Mouse (Mus musculus): ENCODE data around the gene Nid2. TPM values are rescaled to one million over a fixed set of nuclear protein-coding genes. Genes with fewer than 3 reads are reported as not detected.

Nid2 gene
- polyA plus RNA-seq, 1 experiment from 2014 or later = 117 TPM

- no peaks in the 10 kb centered on the region for H3K9me3 ChIP-seq (ENCODE audit: low read depth, low read length)
- no peak overlapping the region for H3K27ac ChIP-seq (ENCODE audit: low read depth)
- H3K27me3 ChIP-seq (ENCODE audit: insufficient read depth, low read length) = no peaks in the 10 kb centered on the region
- no peak overlapping the region for H3K4me2 ChIP-seq
- H3K4me1 ChIP-seq (ENCODE audit: insufficient read depth) = peaks cover 3% of the 10 kb centered on the region; the same call in 1 of the 2 replicates
- no peak overlapping the region for H3K9ac ChIP-seq
- no peaks in the 10 kb centered on the region for H3K36me3 ChIP-seq (ENCODE audit: insufficient read depth)
- ATAC-seq (ENCODE audit: insufficient read depth) (no peak), DNase-seq (peak; percentile 62)
- TF ChIP-seq CTCF (IDR thresholded peaks at IDR 0.05; ENCODE audit: low read depth) = no peak
- WGBS = 55% methylated on average over 5 of the region's 5 CpGs
- no peak overlapping the region for H3K4me3 ChIP-seq (ENCODE audit: low read depth, low read length)
Observed at GRCm38 (mm10) chr14:19744876-19745275, 6.2 kb upstream of the Nid2 start.

DNA sequence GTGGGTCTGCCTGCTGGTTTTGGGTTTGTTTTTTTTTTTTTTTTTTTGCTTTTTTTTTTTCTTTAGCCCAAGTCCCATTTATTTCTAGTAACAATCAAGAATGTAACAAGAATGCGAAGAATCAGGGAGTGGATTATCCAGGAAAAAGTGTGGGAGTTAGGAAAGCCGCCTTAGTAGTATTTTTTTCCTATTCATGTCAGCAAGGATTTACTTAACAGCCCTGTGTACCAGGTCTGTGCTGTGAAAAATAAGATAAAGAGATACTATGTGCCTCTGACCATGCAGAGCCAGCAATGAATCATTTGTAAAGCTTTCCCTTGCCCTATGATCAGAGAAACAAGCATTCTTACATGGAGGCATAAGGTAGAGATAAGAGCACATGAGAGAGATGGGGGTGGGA, 4.8 kb upstream of the Nid2 start:
- ATAC-seq (ENCODE audit: insufficient read depth) = no peak
- DNase-seq = no peak
- 68% methylated on average over 2 of the region's 2 CpGs for WGBS
- Histone ChIP-seq H3K4me3 (ENCODE audit: low read depth, low read length) (no peak overlapping the region), H3K9me3 (ENCODE audit: low read depth, low read length) (no peaks in the 10 kb centered on the region), H3K4me2 (no peak overlapping the region), H3K27me3 (ENCODE audit: insufficient read depth, low read length) (0 out of 2 replicates have a peak, but pooled peaks cover 1% of the 10 kb centered on the region), H3K9ac (no peak overlapping the region), H3K4me1 (ENCODE audit: insufficient read depth) (peaks cover 9% of the 10 kb centered on the region), H3K27ac (ENCODE audit: low read depth) (no peak overlapping the region), H3K36me3 (ENCODE audit: insufficient read depth) (no peaks in the 10 kb centered on the region)
- TF ChIP-seq CTCF (IDR thresholded peaks at IDR 0.05; ENCODE audit: low read depth) = no peak

DNA sequence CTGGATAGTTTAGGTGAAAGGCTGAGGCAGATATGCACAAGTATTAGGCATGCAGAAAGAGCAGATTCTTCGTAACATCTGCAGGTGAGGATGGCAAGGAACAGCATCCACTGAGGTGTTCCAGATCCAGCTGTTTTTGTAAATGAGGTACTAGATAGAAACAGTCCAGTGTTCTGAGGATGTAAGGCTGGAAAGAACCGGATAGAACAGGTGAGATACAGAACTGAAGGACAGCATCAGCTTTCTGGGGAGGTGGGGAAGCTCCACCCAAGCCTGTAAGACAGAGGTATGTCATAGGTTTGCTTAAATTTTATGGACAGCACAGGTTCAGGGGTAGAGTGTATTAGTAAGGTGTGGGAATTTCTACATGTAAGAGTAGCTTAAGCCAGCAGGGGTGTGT, 4.3 kb upstream of the Nid2 start:
- Histone ChIP-seq H3K9me3 (ENCODE audit: low read depth, low read length) (no peaks in the 10 kb centered on the region), H3K4me2 (no peak overlapping the region), H3K36me3 (ENCODE audit: insufficient read depth) (no peaks in the 10 kb centered on the region), H3K27ac (ENCODE audit: low read depth) (no peak overlapping the region), H3K9ac (no peak overlapping the region), H3K27me3 (ENCODE audit: insufficient read depth, low read length) (0 out of 2 replicates have a peak, but pooled peaks cover 4% of the 10 kb centered on the region), H3K4me3 (ENCODE audit: low read depth, low read length) (no peak overlapping the region), H3K4me1 (ENCODE audit: insufficient read depth) (peaks cover 9% of the 10 kb centered on the region)
- no peak for DNase-seq
- no peak for ATAC-seq (ENCODE audit: insufficient read depth)
- no peak for TF ChIP-seq CTCF (IDR thresholded peaks at IDR 0.05; ENCODE audit: low read depth)
- 80% methylated on average over 2 of the region's 2 CpGs for WGBS

DNA sequence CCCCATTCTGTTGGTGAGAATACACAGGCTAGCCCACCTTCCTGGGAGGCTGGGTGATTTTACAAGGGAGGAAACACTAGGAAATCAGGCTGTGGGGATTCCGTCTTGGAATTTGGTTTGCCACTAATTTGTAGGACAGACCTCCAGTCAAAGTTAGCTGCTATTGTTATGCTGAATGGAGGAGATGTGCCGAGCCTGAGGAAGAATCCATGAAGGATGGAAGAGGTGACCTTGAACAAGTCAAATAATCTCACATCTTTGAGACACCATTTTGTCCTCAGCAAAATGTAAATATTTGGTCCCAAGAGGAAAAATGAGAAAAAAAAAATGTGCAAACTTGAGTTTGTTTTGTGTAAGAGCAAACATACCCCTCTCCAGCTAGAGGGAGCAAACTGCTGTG, 1.3 kb upstream of the Nid2 start:
- Histone ChIP-seq H3K4me1 (ENCODE audit: insufficient read depth) (peaks cover 15% of the 10 kb centered on the region), H3K36me3 (ENCODE audit: insufficient read depth) (0 out of 2 replicates have a peak, but pooled peaks cover 3% of the 10 kb centered on the region), H3K4me2 (no peak overlapping the region), H3K9ac (no peak overlapping the region), H3K27ac (ENCODE audit: low read depth) (no peak overlapping the region), H3K9me3 (ENCODE audit: low read depth, low read length) (no peaks in the 10 kb centered on the region), H3K27me3 (ENCODE audit: insufficient read depth, low read length) (peaks cover 14% of the 10 kb centered on the region), H3K4me3 (ENCODE audit: low read depth, low read length) (no peak overlapping the region)
- peak; percentile 17; the same call in 1 of the 2 replicates for TF ChIP-seq CTCF (IDR thresholded peaks at IDR 0.05; ENCODE audit: low read depth)
- ATAC-seq (ENCODE audit: insufficient read depth) = no peak
- WGBS = 39% methylated on average over 2 of the region's 2 CpGs
- DNase-seq = peak; percentile 64

DNA sequence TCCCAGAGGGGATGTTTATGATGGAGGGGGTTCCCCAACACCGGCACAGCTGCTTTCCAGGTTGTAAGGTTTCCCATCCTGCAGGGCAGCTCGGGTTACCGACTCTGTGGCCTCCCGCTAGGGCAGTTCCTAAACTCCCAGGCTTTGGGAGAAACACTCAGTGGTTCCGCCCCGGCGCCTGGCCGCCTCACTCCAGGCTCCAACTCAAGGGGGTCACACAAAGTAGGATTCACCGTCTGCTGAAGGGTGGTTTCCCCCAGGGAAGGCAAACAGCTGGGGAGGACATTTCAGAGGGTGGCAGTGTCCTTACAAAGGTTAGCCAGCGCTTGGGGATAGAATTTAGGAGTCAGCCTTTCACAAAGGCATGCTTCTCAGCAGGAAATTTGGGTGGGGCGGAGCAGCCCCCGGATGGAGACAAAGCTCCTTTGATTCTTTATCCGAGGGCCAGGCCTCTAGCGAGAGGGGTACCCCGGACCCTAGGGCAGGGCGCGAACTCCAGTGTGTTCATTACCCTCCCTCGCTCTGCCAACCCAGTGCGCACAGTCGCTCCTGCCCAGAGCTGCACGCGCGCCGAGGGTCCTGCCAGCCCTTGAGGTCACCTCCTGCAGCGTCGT, 547 bp upstream of the Nid2 start:
- Histone ChIP-seq H3K4me2 (peak overlapping the region; percentile 83), H3K9ac (peak overlapping the region; percentile 64), H3K9me3 (ENCODE audit: low read depth, low read length) (no peaks in the 10 kb centered on the region), H3K27ac (ENCODE audit: low read depth) (peak overlapping the region; percentile 90), H3K4me1 (ENCODE audit: insufficient read depth) (peaks cover 15% of the 10 kb centered on the region), H3K4me3 (ENCODE audit: low read depth, low read length) (peak overlapping the region; percentile 59), H3K27me3 (ENCODE audit: insufficient read depth, low read length) (peaks cover 14% of the 10 kb centered on the region), H3K36me3 (ENCODE audit: insufficient read depth) (peaks cover 11% of the 10 kb centered on the region; the same call in 1 of the 2 replicates)
- peak; percentile 51 for DNase-seq
- peak; percentile 35 for ATAC-seq (ENCODE audit: insufficient read depth)
- 2% methylated on average over 26 of the region's 26 CpGs for WGBS
- no peak for TF ChIP-seq CTCF (IDR thresholded peaks at IDR 0.05; ENCODE audit: low read depth)

- no peaks in the 10 kb centered on the region for H3K9me3 ChIP-seq (ENCODE audit: low read depth, low read length)
- peaks cover 14% of the 10 kb centered on the region for H3K27me3 ChIP-seq (ENCODE audit: insufficient read depth, low read length)
- 3% methylated on average over 21 of the region's 21 CpGs for WGBS
- ATAC-seq (ENCODE audit: insufficient read depth) (0 out of 2 replicates have a peak, but pooled peaks have one; percentile 10), DNase-seq (peak; percentile 56)
- H3K36me3 ChIP-seq (ENCODE audit: insufficient read depth) = peaks cover 21% of the 10 kb centered on the region; the same call in 1 of the 2 replicates
- no peak overlapping the region for H3K27ac ChIP-seq (ENCODE audit: low read depth)
- peaks cover 13% of the 10 kb centered on the region; the same call in 1 of the 2 replicates for H3K4me1 ChIP-seq (ENCODE audit: insufficient read depth)
- H3K9ac ChIP-seq = peak overlapping the region; percentile 64
- H3K4me2 ChIP-seq = peak overlapping the region; percentile 83
- peak overlapping the region; percentile 59 for H3K4me3 ChIP-seq (ENCODE audit: low read depth, low read length)
- TF ChIP-seq CTCF (IDR thresholded peaks at IDR 0.05; ENCODE audit: low read depth) = no peak
Observed at GRCm38 (mm10) chr14:19752276-19752675, 1.2 kb downstream of the Nid2 start.

GRCm38 (mm10) chr14:19759277-19760193, 8.5 kb downstream of the Nid2 start:
- DNase-seq = peak; percentile 67
- H3K4me3 ChIP-seq (ENCODE audit: low read depth, low read length) = no peak overlapping the region
- no peak overlapping the region for H3K4me2 ChIP-seq
- 0 out of 2 replicates have a peak, but pooled peaks cover 10% of the 10 kb centered on the region for H3K27me3 ChIP-seq (ENCODE audit: insufficient read depth, low read length)
- peak overlapping the region; percentile 60; the same call in 1 of the 2 replicates for H3K27ac ChIP-seq (ENCODE audit: low read depth)
- peaks cover 28% of the 10 kb centered on the region for H3K36me3 ChIP-seq (ENCODE audit: insufficient read depth)
- no peak overlapping the region; the same call in 1 of the 2 replicates for H3K9ac ChIP-seq
- 38% methylated on average over 10 of the region's 10 CpGs for WGBS
- no peak for TF ChIP-seq CTCF (IDR thresholded peaks at IDR 0.05; ENCODE audit: low read depth)
- H3K4me1 ChIP-seq (ENCODE audit: insufficient read depth) = 0 out of 2 replicates have a peak, but pooled peaks cover 2% of the 10 kb centered on the region
- H3K9me3 ChIP-seq (ENCODE audit: low read depth, low read length) = no peaks in the 10 kb centered on the region
- ATAC-seq (ENCODE audit: insufficient read depth) = peak; percentile 77
